Mouse (Mus musculus): Measurements from ENCODE around the gene Siah1a.

Gene Siah1a

GRCm38 (mm10) chr8:86745221-86745934 is at the start of gene Siah1a, which contains the start of gene Gm10638:
Gene Siah1a (minus strand): TSS chr8:86745934.
Gene Gm10638 (plus strand): TSS chr8:86745699.
- peak; percentile 47 for DNase-seq (ENCODE audit: low read depth, low spot score)

DNA sequence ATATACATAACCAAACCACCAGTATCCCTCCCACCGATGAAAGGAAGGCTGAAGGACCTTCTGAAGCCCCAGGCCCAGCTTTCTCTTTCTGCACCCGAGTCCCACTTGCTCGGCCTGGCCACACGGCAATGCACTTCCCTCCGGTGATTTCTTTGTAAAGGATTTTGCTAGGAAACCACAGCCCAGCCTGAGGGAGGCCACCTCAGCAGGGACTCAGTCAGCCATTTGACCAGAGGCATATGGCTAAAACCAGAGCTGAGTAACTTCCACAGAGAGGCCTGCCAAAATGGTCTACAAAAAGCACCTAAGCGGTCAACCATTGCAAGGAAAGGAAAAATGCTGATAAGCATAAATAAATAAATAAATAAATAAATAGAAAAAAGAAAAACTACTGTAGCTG is 49.0 kb upstream of the Siah1a start:
- no peak for DNase-seq (ENCODE audit: low read depth, low spot score)

GRCm38 (mm10) chr8:86791542-86791941 is 45.8 kb upstream of the Siah1a start:
- DNase-seq (ENCODE audit: low read depth, low spot score), result no peak

GRCm38 (mm10) chr8:86789576-86789975 is 43.8 kb upstream of the Siah1a start:
- no peak for DNase-seq (ENCODE audit: low read depth, low spot score)

DNA sequence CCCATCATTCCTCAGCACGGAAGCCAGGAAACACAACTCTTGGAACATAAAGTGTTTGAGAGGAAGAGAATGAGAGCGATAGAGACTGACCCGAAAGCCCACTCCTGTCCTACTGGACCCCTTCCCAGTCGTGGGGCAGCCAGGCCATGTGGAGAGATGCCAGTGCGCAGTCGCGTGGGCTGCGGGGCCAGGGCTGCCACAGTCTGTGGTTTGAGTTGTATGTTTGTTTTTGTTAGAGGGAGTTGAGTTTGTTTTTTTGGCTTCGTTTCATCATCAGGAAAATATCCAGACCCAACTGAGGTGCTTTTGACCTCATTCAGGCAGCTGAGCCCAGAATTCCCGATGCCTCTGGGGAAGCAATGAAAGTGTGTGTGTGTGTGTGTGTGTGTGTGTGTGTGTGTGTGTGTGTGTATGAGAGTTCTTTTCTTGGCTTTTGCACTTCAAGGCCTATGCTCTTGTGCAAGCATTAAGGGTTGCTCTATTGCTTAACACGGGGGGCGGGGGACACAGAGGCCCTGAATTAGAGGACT is 42.2 kb upstream of the Siah1a start:
- DNase-seq (ENCODE audit: low read depth, low spot score), result no peak

DNA sequence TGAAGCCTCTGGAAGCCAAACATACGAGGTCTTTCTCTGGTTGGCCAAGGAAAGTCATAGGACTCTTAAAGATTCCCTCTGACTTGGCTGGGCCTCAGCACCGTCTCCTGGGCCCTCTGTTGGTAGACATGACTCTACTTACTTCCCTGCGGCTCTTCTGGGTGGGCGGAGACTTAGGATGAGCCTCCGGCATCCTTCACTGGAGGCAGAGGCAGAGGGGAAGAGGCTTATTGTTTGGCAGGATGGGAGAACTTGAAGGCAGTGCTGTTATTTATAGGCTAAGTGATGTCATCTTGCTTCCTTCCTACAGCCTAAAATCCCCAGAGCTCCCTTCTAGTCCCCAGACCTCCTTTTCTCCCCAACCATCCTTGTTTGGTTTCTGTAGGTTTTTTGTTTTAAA is 40.8 kb upstream of the Siah1a start:
- DNase-seq (ENCODE audit: low read depth, low spot score), result peak; percentile 28

DNA sequence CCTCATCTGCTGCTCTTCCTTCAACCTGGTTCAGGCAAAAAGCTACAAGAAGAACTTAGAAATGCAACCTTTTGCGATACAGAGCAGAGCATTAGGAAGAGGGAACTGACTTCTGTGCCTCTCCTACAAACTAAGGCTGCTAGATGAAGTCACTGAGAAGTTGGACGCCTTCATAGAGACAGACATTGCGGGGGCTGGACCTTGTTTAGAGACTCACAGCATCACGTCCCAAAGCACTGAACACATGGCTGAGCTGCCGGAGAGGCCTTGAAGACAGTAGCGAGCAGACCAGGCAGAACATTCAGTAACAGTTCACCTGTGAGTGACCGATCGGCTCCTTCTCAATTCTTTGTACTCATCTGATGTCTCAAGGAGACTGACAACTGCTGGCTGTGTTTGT is 35.4 kb upstream of the Siah1a start:
- no peak for DNase-seq (ENCODE audit: low read depth, low spot score)

DNA sequence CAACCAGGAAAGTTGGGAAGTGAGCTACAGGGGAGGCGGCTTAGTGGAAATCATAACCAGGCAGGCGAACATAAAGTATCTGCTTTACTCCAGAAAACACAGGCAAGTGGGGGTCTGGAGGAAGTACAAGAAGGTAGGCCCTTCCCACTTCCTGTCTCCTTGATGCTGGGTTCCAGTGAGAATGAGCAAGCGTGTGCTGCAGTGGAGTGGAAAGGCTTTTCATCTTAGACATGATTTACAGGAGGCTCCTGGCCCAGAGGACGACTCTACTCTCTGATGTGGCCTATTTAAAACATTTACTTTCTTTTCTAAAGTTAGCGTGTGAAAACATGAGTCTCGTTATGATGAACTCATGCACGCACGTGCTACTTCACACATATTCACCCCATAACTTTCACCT is 33.5 kb upstream of the Siah1a start:
- DNase-seq (ENCODE audit: low read depth, low spot score), result no peak

GRCm38 (mm10) chr8:86769945-86770715 is 24.4 kb upstream of the Siah1a start:
- DNase-seq (ENCODE audit: low read depth, low spot score), result no peak

GRCm38 (mm10) chr8:86768499-86768898 is 22.8 kb upstream of the Siah1a start:
- no peak for DNase-seq (ENCODE audit: low read depth, low spot score)

DNA sequence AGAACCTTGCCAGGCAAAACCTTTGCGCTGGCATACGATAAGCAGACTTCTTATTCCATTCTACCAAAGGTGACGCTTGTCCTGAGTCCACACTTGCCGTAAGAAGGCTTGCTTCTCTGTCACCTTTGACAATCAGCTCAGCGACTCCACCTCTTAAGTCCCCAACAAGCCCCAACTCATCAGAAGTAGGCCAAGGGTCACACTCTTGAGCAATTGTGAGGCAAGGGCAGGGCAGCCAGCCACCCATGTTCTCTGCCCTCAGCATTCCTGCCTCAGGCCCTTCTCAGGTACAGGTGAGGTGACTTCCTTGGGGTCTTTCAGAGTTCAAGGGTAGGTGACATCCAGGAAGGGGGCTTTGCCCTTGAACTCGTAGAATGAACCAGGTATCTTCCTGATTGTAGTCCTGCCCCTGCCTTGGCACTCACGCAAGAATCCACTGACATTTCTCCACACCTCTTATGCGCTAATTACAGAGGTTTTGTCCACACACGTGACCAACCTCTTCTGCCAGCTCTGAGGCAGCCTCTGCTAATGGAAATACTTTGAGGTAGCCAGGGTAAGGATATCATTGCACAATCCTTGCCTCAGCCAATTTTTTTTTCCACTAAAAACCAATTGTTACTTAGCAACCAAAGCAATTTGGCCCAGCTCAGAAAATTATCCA is 20.9 kb upstream of the Siah1a start:
- DNase-seq (ENCODE audit: low read depth, low spot score), result no peak

- no peak for DNase-seq (ENCODE audit: low read depth, low spot score)
Observed at GRCm38 (mm10) chr8:86765669-86766068, 19.9 kb upstream of the Siah1a start.

- DNase-seq (ENCODE audit: low read depth, low spot score), result no peak
Observed at GRCm38 (mm10) chr8:86765155-86765554, 19.4 kb upstream of the Siah1a start.

- no peak for DNase-seq (ENCODE audit: low read depth, low spot score)
Observed at GRCm38 (mm10) chr8:86762806-86763205, 17.1 kb upstream of the Siah1a start.

GRCm38 (mm10) chr8:86760746-86761145 is 15.0 kb upstream of the Siah1a start:
- DNase-seq (ENCODE audit: low read depth, low spot score), result no peak

- DNase-seq (ENCODE audit: low read depth, low spot score), result no peak
Observed at GRCm38 (mm10) chr8:86759090-86759491, 13.4 kb upstream of the Siah1a start.

DNA sequence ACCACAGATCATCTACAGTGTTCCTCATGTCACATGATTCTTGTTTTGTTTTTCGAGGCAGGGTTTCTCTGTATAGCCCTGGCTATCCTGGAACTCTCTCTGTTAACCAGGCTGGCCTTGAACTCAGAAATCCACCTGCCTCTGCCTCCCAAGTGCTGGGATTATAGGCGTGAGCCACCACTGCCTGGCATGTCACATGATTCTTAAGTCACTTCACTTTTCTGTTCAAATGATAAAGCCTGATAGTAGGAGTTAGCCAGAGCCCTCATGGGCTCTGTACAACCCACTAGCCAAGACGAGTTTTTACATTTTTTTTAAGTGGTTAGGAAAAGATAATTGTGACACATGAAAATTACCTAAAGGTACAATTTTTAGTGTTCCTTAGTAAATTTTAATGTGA is 12.9 kb upstream of the Siah1a start:
- DNase-seq (ENCODE audit: low read depth, low spot score), result no peak

DNA sequence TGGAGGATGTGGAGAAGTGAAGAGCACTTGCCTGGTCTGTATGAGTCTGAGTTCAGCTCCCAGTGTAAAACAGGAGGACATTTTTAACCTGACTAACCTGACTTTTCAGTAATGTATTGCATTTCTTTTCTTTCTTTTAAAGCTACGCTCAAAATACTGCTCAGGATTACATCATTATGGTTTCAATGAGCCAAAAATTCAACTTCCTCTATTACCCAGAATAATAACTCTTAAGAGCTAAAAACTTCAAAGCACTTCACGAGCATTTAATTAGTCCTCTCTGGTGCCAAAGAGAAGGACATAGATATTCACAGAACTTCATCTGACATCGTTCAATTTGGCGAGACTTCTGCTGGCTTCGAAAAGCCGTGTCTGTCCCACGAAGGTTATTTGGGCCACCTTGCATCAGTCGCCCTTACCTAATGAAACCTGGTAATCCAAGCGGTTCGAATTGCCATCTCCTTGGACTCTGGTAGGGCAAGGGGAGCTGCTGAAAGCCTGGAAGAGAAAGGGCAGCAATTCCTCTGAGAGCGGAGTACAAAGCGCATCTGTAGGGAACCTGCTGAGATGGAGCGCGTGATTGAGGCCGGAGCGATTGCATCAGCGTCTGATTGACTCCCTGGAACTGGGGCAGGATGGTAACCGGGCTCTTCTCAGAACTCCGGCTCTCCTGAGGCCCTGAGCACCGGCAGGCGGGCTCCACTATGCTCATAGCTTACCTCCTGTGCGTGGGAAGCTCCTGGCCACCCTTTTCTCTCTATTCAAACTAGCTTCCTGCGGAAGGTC is 11.4 kb upstream of the Siah1a start:
- peak; percentile 36 for DNase-seq (ENCODE audit: low read depth, low spot score)

GRCm38 (mm10) chr8:86749842-86750241 is 4.1 kb upstream of the Siah1a start:
- DNase-seq (ENCODE audit: low read depth, low spot score), result no peak

- no peak for DNase-seq (ENCODE audit: low read depth, low spot score)
Observed at GRCm38 (mm10) chr8:86746511-86746910, 777 bp upstream of the Siah1a start.

GRCm38 (mm10) chr8:86745935-86746441 is 254 bp upstream of the Siah1a start:
- peak; percentile 65 for DNase-seq (ENCODE audit: low read depth, low spot score)
